Mouse (Mus musculus): ENCODE measurements around the gene Mdh1b. TPM values are rescaled to one million over a fixed set of nuclear protein-coding genes. Genes with fewer than 3 reads are reported as not detected.

Gene Mdh1b
- polyA plus RNA-seq, 3 experiments from 2014 or later, result not detected

- ATAC-seq, result peak; percentile 73
Observed at GRCm38 (mm10) chr1:63658016-63658415, 72.1 kb downstream of the Mdh1b start.

Other genes with a start within 250 kb of the Mdh1b start
- gene Gm39653, start 114.3 kb downstream of the Mdh1b start, polyA plus RNA-seq (2017; shearing (Covaris generic)), result not detected
- not detected for gene Dytn, start 43.4 kb downstream of the Mdh1b start, polyA plus RNA-seq (2017; shearing (Covaris generic))
- gene Fastkd2, start 296 bp upstream of the Mdh1b start, polyA plus RNA-seq (2017; shearing (Covaris generic)), result 10 to 100 TPM; 38.2 to 44.4 (median 42.0) TPM
- under 1 TPM in 1 of 3 experiments, not detected in 2; 0.26 TPM for gene 4933402D24Rik, start 38.9 kb upstream of the Mdh1b start, polyA plus RNA-seq (2017; shearing (Covaris generic))

Data from inflammation-experienced regulatory T-cells, adult 6 months (primary cell).